9 mouse cellular contexts compared by ENCODE assay signal in genomic region chr2:106081951-106082350, GRCm38 (mm10).
DNase-seq lines count a peak whose midpoint lies in the region; ATAC-seq and TF ChIP-seq lines count a peak whose summit lies in the region.
"Had no signal": no experiment of that assay in that cellular context is flagged by ENCODE, and none has a peak within 500 bp of the region (broad histone marks: within the 10 kb centered on the region; RNA-seq: fewer than 3 reads in every experiment).

No protein-coding gene starts in this region.

- 0 out of 2 replicates have a peak, but pooled peaks cover 4% of the 10 kb centered on the region for H3K27me3 ChIP-seq in midbrain, embryonic 11.5 days (ENCODE audit: control insufficient read depth, insufficient read depth, low read length)
- H3K27me3 ChIP-seq in midbrain, embryonic 16.5 days (ENCODE audit: control insufficient read depth, insufficient read depth, low read depth, low read length), result no peaks in the 10 kb centered on the region; the same call in 1 of the 2 replicates
- H3K27me3 ChIP-seq in embryonic facial prominence, embryonic 14.5 days (replicated peaks; ENCODE audit: control insufficient read depth, insufficient read depth, low read length), result no peaks in the 10 kb centered on the region; the same call in 1 of the 2 replicates
- H3K27me3 ChIP-seq in hindbrain, embryonic 16.5 days (replicated peaks; ENCODE audit: control insufficient read depth, insufficient read depth, low read length), result no peaks in the 10 kb centered on the region
- H3K27me3 ChIP-seq: heart, embryonic 13.5 days had no signal

- TF ChIP-seq CTCF in bone marrow, adult 2 months (IDR thresholded peaks at IDR 0.05; ENCODE audit: control insufficient read depth, insufficient read depth, low read length), result peak; percentile 70

- no peak overlapping the region for H3K27ac ChIP-seq in midbrain, embryonic 11.5 days (ENCODE audit: low read depth, low read length)
- H3K27ac ChIP-seq in midbrain, embryonic 16.5 days (ENCODE audit: low read length), result no peak overlapping the region
- no peak overlapping the region for H3K27ac ChIP-seq in bone marrow, adult 2 months (ENCODE audit: control insufficient read depth, insufficient read depth, low read depth, low read length, poor library complexity)
- H3K27ac ChIP-seq in embryonic facial prominence, embryonic 14.5 days (replicated peaks; ENCODE audit: low read depth, low read length), result no peak overlapping the region
- no peak overlapping the region for H3K27ac ChIP-seq in hindbrain, embryonic 16.5 days (ENCODE audit: low read depth, low read length)
- H3K27ac ChIP-seq: heart, embryonic 13.5 days had no signal

- no peak overlapping the region for H3K4me2 ChIP-seq in midbrain, embryonic 11.5 days
- no peak overlapping the region for H3K4me2 ChIP-seq in midbrain, embryonic 16.5 days (ENCODE audit: low read length)
- H3K4me2 ChIP-seq in embryonic facial prominence, embryonic 14.5 days (ENCODE audit: low read depth, low read length), result no peak overlapping the region
- no peak overlapping the region for H3K4me2 ChIP-seq in hindbrain, embryonic 16.5 days (ENCODE audit: low read length)
- H3K4me2 ChIP-seq: heart, embryonic 13.5 days had no signal

- no peaks in the 10 kb centered on the region for H3K36me3 ChIP-seq in midbrain, embryonic 11.5 days (ENCODE audit: control insufficient read depth, insufficient read depth, low read length)
- H3K36me3 ChIP-seq in midbrain, embryonic 16.5 days (ENCODE audit: control insufficient read depth, insufficient read depth, low read length), result no peaks in the 10 kb centered on the region
- no peaks in the 10 kb centered on the region for H3K36me3 ChIP-seq in embryonic facial prominence, embryonic 14.5 days (ENCODE audit: control insufficient read depth, insufficient read depth, low read length)
- H3K36me3 ChIP-seq in hindbrain, embryonic 16.5 days (ENCODE audit: control insufficient read depth, insufficient read depth, low read length), result no peaks in the 10 kb centered on the region
- H3K36me3 ChIP-seq: heart, embryonic 13.5 days had no signal

- intact Hi-C loops in left cerebral cortex, postnatal 36 days (cut with DNase I), result loop anchor here (5.0 to 10.0 kb wide), 5 partner anchors 113 to 747 kb away; no protein-coding TSS in a partner anchor

- no peaks in the 10 kb centered on the region for H3K9me3 ChIP-seq in midbrain, embryonic 11.5 days (ENCODE audit: control insufficient read depth, low read length)
- no peaks in the 10 kb centered on the region for H3K9me3 ChIP-seq in midbrain, embryonic 16.5 days (replicated peaks; ENCODE audit: control insufficient read depth, low read length, poor library complexity, severe bottlenecking)
- no peaks in the 10 kb centered on the region for H3K9me3 ChIP-seq in embryonic facial prominence, embryonic 14.5 days (ENCODE audit: control insufficient read depth, low read length)
- no peaks in the 10 kb centered on the region for H3K9me3 ChIP-seq in hindbrain, embryonic 16.5 days (ENCODE audit: control insufficient read depth, low read length)
- H3K9me3 ChIP-seq: heart, embryonic 13.5 days had no signal

- H3K9ac ChIP-seq in midbrain, embryonic 11.5 days (ENCODE audit: low read length), result no peak overlapping the region
- no peak overlapping the region for H3K9ac ChIP-seq in midbrain, embryonic 16.5 days (ENCODE audit: low read depth, low read length)
- no peak overlapping the region for H3K9ac ChIP-seq in embryonic facial prominence, embryonic 14.5 days (ENCODE audit: low read depth, low read length)
- no peak overlapping the region for H3K9ac ChIP-seq in hindbrain, embryonic 16.5 days (ENCODE audit: low read depth, low read length)
- H3K9ac ChIP-seq: heart, embryonic 13.5 days had no signal

- TF ChIP-seq POLR2A in bone marrow, adult 2 months (IDR thresholded peaks at IDR 0.05; ENCODE audit: borderline replicate concordance, control insufficient read depth, low read depth, low read length), result no peak

- peak; percentile 98 for DNase-seq in midbrain, embryonic 11.5 days (ENCODE audit: low spot score, missing footprints)
- DNase-seq in embryonic facial prominence, embryonic 14.5 days (ENCODE audit: low spot score), result peak; percentile 68
- DNase-seq in left cerebral cortex, postnatal 36 days (ENCODE audit: low spot score in 2 of 2), result peak; percentile 26 to 62
- DNase-seq in ovary, postnatal 14 days (ENCODE audit: low spot score), result peak; percentile 68
- peak; percentile 49 for DNase-seq in urinary bladder, adult 2 months (ENCODE audit: low spot score)

- peaks cover 27% of the 10 kb centered on the region for H3K4me1 ChIP-seq in midbrain, embryonic 11.5 days (ENCODE audit: control insufficient read depth, insufficient read depth, low read length)
- no peaks in the 10 kb centered on the region for H3K4me1 ChIP-seq in midbrain, embryonic 16.5 days (ENCODE audit: control insufficient read depth, insufficient read depth, low read length)
- no peaks in the 10 kb centered on the region for H3K4me1 ChIP-seq in bone marrow, adult 2 months (ENCODE audit: control insufficient read depth, insufficient read depth, low read length)
- H3K4me1 ChIP-seq in embryonic facial prominence, embryonic 14.5 days (ENCODE audit: control insufficient read depth, insufficient read depth, low read length), result no peaks in the 10 kb centered on the region
- H3K4me1 ChIP-seq in hindbrain, embryonic 16.5 days (ENCODE audit: control insufficient read depth, insufficient read depth, low read depth, low read length), result no peaks in the 10 kb centered on the region; the same call in 1 of the 2 replicates
- H3K4me1 ChIP-seq: heart, embryonic 13.5 days had no signal

- 3% methylated on average over 7 of the region's 7 CpGs for WGBS in midbrain, embryonic 11.5 days
- 2% methylated on average over 7 of the region's 7 CpGs for WGBS in midbrain, embryonic 16.5 days
- WGBS in bone marrow, adult 2 months, result 4% methylated on average over 7 of the region's 7 CpGs
- 4% methylated on average over 7 of the region's 7 CpGs for WGBS in embryonic facial prominence, embryonic 14.5 days
- 2% methylated on average over 7 of the region's 7 CpGs for WGBS in hindbrain, embryonic 16.5 days

- peak; percentile 31; the same call in 1 of the 2 replicates for ATAC-seq in midbrain, embryonic 11.5 days (ENCODE audit: low FRiP score)
- no peak for ATAC-seq in midbrain, embryonic 16.5 days
- no peak for ATAC-seq in embryonic facial prominence, embryonic 14.5 days (ENCODE audit: low read depth)
- ATAC-seq in hindbrain, embryonic 16.5 days, result 0 out of 2 replicates have a peak, but pooled peaks have one; percentile 25

- no peak overlapping the region for H3K4me3 ChIP-seq in midbrain, embryonic 11.5 days (ENCODE audit: low read depth, low read length)
- H3K4me3 ChIP-seq in midbrain, embryonic 16.5 days (ENCODE audit: low read depth, low read length), result no peak overlapping the region
- H3K4me3 ChIP-seq in bone marrow, adult 2 months (replicated peaks; ENCODE audit: control insufficient read depth, low read depth, low read length), result no peak overlapping the region
- H3K4me3 ChIP-seq in embryonic facial prominence, embryonic 14.5 days (ENCODE audit: low read depth, low read length), result no peak overlapping the region
- H3K4me3 ChIP-seq in hindbrain, embryonic 16.5 days (ENCODE audit: low read length), result no peak overlapping the region
- H3K4me3 ChIP-seq: heart, embryonic 13.5 days had no signal

Comparison
In these comparisons a context has a peak if more than half of its experiments do, and no peak if none do; other contexts are left out.
1. ATAC-seq: peak in midbrain, embryonic 11.5 days (single experiment) and hindbrain, embryonic 16.5 days (single experiment); none in midbrain, embryonic 16.5 days (single experiment) and embryonic facial prominence, embryonic 14.5 days (single experiment).
2. DNase-seq: peak in every context shown above with its lines; median percentile 98 in midbrain, embryonic 11.5 days; 68 in embryonic facial prominence, embryonic 14.5 days; 68 in ovary, postnatal 14 days; 49 in urinary bladder, adult 2 months; 44 in left cerebral cortex, postnatal 36 days.